Mouse (Mus musculus) macrophage (primary cell): Measurements from ENCODE around the gene Emx1. TPM values are rescaled to one million over a fixed set of nuclear protein-coding genes. Genes with fewer than 3 reads are reported as not detected.
"Not testable (repeated sequence)": the region's sequence is repeated elsewhere in the genome, so short reads cannot be mapped to it uniquely, and the experiment has no call there.

Experiments
- H3K27ac ChIP-seq: fragments of 350-480 bp; formaldehyde crosslinking; 2 replicates; pipeline ENCODE4 v1.9.0; 2021
- H3K36me3 ChIP-seq: fragments of 350-480 bp; formaldehyde crosslinking; 2 replicates; pipeline ENCODE4 v1.9.0; 2021; ENCODE audit errors: inconsistent target
- H3K4me3 ChIP-seq: fragments of 350-480 bp; formaldehyde crosslinking; 2 replicates; pipeline ENCODE4 v1.9.0; 2021; ENCODE audit errors: inconsistent target
- H3K79me2 ChIP-seq: fragments of 350-480 bp; formaldehyde crosslinking; 2 replicates; pipeline ENCODE4 v1.9.0; 2021; ENCODE audit errors: inconsistent target
- WGBS: methylation state at CpG from one replicate; pipeline ENCODE4 v1.1.7; 2026; ENCODE audit warnings: inconsistent platforms; ENCODE audit not compliant: missing documents; 5-methylcytosine and 5-hydroxymethylcytosine counted together
- polyA plus RNA-seq: library from polyadenylated mRNA; stranded (reverse); fragments of 250-400 nt; gene quantifications from 3 replicates; pipeline ENCODE4 v1.2.4, GENCODE M21; 2018; ENCODE audit warnings: inconsistent platforms
- total RNA-seq, 78 experiments: library from RNA; depleted of rRNA; stranded (reverse); fragments of 250-400 nt; gene quantifications; 1 replicate in 9 of 78; 2 replicates in 24 of 78; 3 replicates in 43 of 78; 4 replicates in 2 of 78; pipeline ENCODE4 v1.2.4; 2018; ENCODE audit warnings: inconsistent platforms in 56 of 78

Gene Emx1
- not detected for total RNA-seq (2018; cell fraction: chromatin; rRNA removed)
- not detected for total RNA-seq (2018; cell fraction: cytosol; rRNA removed)
- not detected for total RNA-seq (2018; cell fraction: nucleus; rRNA removed)
- not detected in 3 replicates for polyA plus RNA-seq

GRCm38 (mm10) chr6:85187340-85188211, at the start of gene Emx1:
TSS of gene Emx1 (plus strand) at chr6:85187438.
- WGBS = 2% methylated on average over 68 of the region's 81 CpGs
- no peak within 1 kb of the TSS for H3K27ac ChIP-seq
- no peaks in the 10 kb centered on the region for H3K79me2 ChIP-seq
- no peak within 1 kb of the TSS for H3K4me3 ChIP-seq
- no peaks in the 10 kb centered on the region for H3K36me3 ChIP-seq

GRCm38 (mm10) chr6:85139534-85139933, 47.7 kb upstream of the Emx1 start:
- no peaks in the 10 kb centered on the region for H3K36me3 ChIP-seq
- no peak overlapping the region for H3K27ac ChIP-seq
- no peak overlapping the region for H3K4me3 ChIP-seq
- WGBS = 100% methylated on average over 1 of the region's 2 CpGs
- H3K79me2 ChIP-seq = no peaks in the 10 kb centered on the region

- H3K79me2 ChIP-seq, H3K36me3 ChIP-seq, H3K4me3 ChIP-seq, H3K27ac ChIP-seq: not testable (repeated sequence)
- 14% methylated on average over 6 of the region's 7 CpGs for WGBS
Measured at GRCm38 (mm10) chr6:85141013-85141412, 46.2 kb upstream of the Emx1 start.

GRCm38 (mm10) chr6:85144466-85144865, 42.8 kb upstream of the Emx1 start:
- Histone ChIP-seq H3K36me3 (no peaks in the 10 kb centered on the region), H3K27ac (no peak overlapping the region), H3K4me3 (no peak overlapping the region), H3K79me2 (no peaks in the 10 kb centered on the region)
- WGBS = 100% methylated on average over 1 of the region's 3 CpGs

GRCm38 (mm10) chr6:85147636-85148035, 39.6 kb upstream of the Emx1 start:
- Histone ChIP-seq H3K79me2 (no peaks in the 10 kb centered on the region), H3K27ac (no peak overlapping the region), H3K4me3 (no peak overlapping the region), H3K36me3 (no peaks in the 10 kb centered on the region)
- WGBS = 58% methylated on average over 3 of the region's 3 CpGs

- Histone ChIP-seq H3K4me3 (no peak overlapping the region), H3K27ac (no peak overlapping the region), H3K36me3 (no peaks in the 10 kb centered on the region), H3K79me2 (no peaks in the 10 kb centered on the region)
- 88% methylated on average over 3 of the region's 3 CpGs for WGBS
Measured at GRCm38 (mm10) chr6:85150386-85150785, 36.9 kb upstream of the Emx1 start.

GRCm38 (mm10) chr6:85153970-85154540, 33.2 kb upstream of the Emx1 start:
- Histone ChIP-seq H3K36me3 (no peaks in the 10 kb centered on the region), H3K79me2 (no peaks in the 10 kb centered on the region), H3K27ac (no peak overlapping the region), H3K4me3 (no peak overlapping the region)
- 17% methylated on average over 8 of the region's 9 CpGs for WGBS

- WGBS = 7% methylated on average over 34 of the region's 34 CpGs
- Histone ChIP-seq H3K4me3 (no peak overlapping the region), H3K27ac (no peak overlapping the region), H3K36me3 (no peaks in the 10 kb centered on the region), H3K79me2 (no peaks in the 10 kb centered on the region)
Measured at GRCm38 (mm10) chr6:85154861-85155528, 32.2 kb upstream of the Emx1 start.

GRCm38 (mm10) chr6:85156551-85156950, 30.7 kb upstream of the Emx1 start:
- H3K79me2 ChIP-seq, H3K36me3 ChIP-seq, H3K4me3 ChIP-seq, H3K27ac ChIP-seq: not testable (repeated sequence)
- 90% methylated on average over 2 of the region's 2 CpGs for WGBS

- 75% methylated on average over 4 of the region's 4 CpGs for WGBS
- H3K4me3 ChIP-seq = not testable (repeated sequence)
Measured at GRCm38 (mm10) chr6:85158040-85158804, 29.0 kb upstream of the Emx1 start.

GRCm38 (mm10) chr6:85159092-85159760, 28.0 kb upstream of the Emx1 start:
- H3K79me2 ChIP-seq, H3K27ac ChIP-seq, H3K36me3 ChIP-seq, H3K4me3 ChIP-seq: not testable (repeated sequence)
- 33% methylated on average over 6 of the region's 6 CpGs for WGBS

More at GRCm38 (mm10) chr6:85158040-85158804, 29.0 kb upstream of the Emx1 start:
- not testable (repeated sequence) for H3K36me3 ChIP-seq, H3K27ac ChIP-seq, H3K79me2 ChIP-seq

- Histone ChIP-seq H3K27ac (no peak overlapping the region), H3K4me3 (no peak overlapping the region), H3K36me3 (no peaks in the 10 kb centered on the region), H3K79me2 (no peaks in the 10 kb centered on the region)
- WGBS = 58% methylated on average over 4 of the region's 4 CpGs
Measured at GRCm38 (mm10) chr6:85160201-85160923, 26.9 kb upstream of the Emx1 start.

GRCm38 (mm10) chr6:85165440-85165921, 21.8 kb upstream of the Emx1 start:
- H3K79me2 ChIP-seq = no peaks in the 10 kb centered on the region
- H3K4me3 ChIP-seq = no peak overlapping the region
- no peak overlapping the region for H3K27ac ChIP-seq
- 81% methylated on average over 11 of the region's 11 CpGs for WGBS
- H3K36me3 ChIP-seq = no peaks in the 10 kb centered on the region
